8 mouse cellular contexts compared by ENCODE assay signal in genomic region chr11:100850038-100850777, GRCm38 (mm10). TPM values are rescaled to one million over a fixed set of nuclear protein-coding genes. Genes with fewer than 3 reads are reported as not detected.
DNase-seq lines count a peak whose midpoint lies in the region; ATAC-seq lines count a peak whose summit lies in the region.

Gene Stat5b, minus strand, starts transcription at chr11:100850724.

- no peaks in the 10 kb centered on the region for H3K36me3 ChIP-seq in embryonic facial prominence, embryonic 11.5 days (replicated peaks; ENCODE audit: control insufficient read depth, insufficient read depth, low read depth, low read length)
- H3K36me3 ChIP-seq in limb, embryonic 12.5 days: no peaks in the 10 kb centered on the region
- no peaks in the 10 kb centered on the region for H3K36me3 ChIP-seq in midbrain, embryonic 13.5 days

- H3K4me3 ChIP-seq in embryonic facial prominence, embryonic 11.5 days (ENCODE audit: low read depth, low read length): peak within 1 kb of the TSS; percentile 91
- H3K4me3 ChIP-seq in limb, embryonic 12.5 days (replicated peaks): peak within 1 kb of the TSS; percentile 80
- peak within 1 kb of the TSS; percentile 78 for H3K4me3 ChIP-seq in midbrain, embryonic 13.5 days (replicated peaks)

- peak within 1 kb of the TSS; percentile 96 for H3K9ac ChIP-seq in embryonic facial prominence, embryonic 11.5 days (replicated peaks; ENCODE audit: low read length)
- peak within 1 kb of the TSS; percentile 90 for H3K9ac ChIP-seq in limb, embryonic 12.5 days (replicated peaks)
- peak within 1 kb of the TSS; percentile 91 for H3K9ac ChIP-seq in midbrain, embryonic 13.5 days (replicated peaks)

- peak within 1 kb of the TSS; percentile 94 for H3K4me2 ChIP-seq in embryonic facial prominence, embryonic 11.5 days (ENCODE audit: low read depth, low read length)
- peak within 1 kb of the TSS; percentile 85 for H3K4me2 ChIP-seq in limb, embryonic 12.5 days
- peak within 1 kb of the TSS; percentile 76 for H3K4me2 ChIP-seq in midbrain, embryonic 13.5 days (replicated peaks)

- H3K27me3 ChIP-seq in embryonic facial prominence, embryonic 11.5 days (ENCODE audit: control insufficient read depth, insufficient read depth, low read length): no peaks in the 10 kb centered on the region
- H3K27me3 ChIP-seq in limb, embryonic 12.5 days: peaks cover 26% of the 10 kb centered on the region
- H3K27me3 ChIP-seq in midbrain, embryonic 13.5 days: peaks cover 22% of the 10 kb centered on the region

- peak; percentile 79 for ATAC-seq in embryonic facial prominence, embryonic 11.5 days (replicated peaks; ENCODE audit: insufficient number of reproducible peaks, low FRiP score, low TSS enrichment, low read depth)
- peak; percentile 48; the same call in 1 of the 2 replicates for ATAC-seq in limb, embryonic 12.5 days (ENCODE audit: insufficient number of reproducible peaks, insufficient read depth, low FRiP score, low TSS enrichment, low read depth)
- peak; percentile 81 for ATAC-seq in midbrain, embryonic 13.5 days

- WGBS in embryonic facial prominence, embryonic 11.5 days: under 1% methylated on average over 73 of the region's 104 CpGs
- under 1% methylated on average over 97 of the region's 104 CpGs for WGBS in limb, embryonic 12.5 days
- under 1% methylated on average over 96 of the region's 104 CpGs for WGBS in midbrain, embryonic 13.5 days

- H3K9me3 ChIP-seq in embryonic facial prominence, embryonic 11.5 days (replicated peaks; ENCODE audit: control insufficient read depth, low read length): no peaks in the 10 kb centered on the region
- H3K9me3 ChIP-seq in limb, embryonic 12.5 days: no peaks in the 10 kb centered on the region
- H3K9me3 ChIP-seq in midbrain, embryonic 13.5 days: no peaks in the 10 kb centered on the region

- no peaks in the 10 kb centered on the region; the same call in 1 of the 2 replicates for H3K4me1 ChIP-seq in embryonic facial prominence, embryonic 11.5 days (ENCODE audit: control insufficient read depth, insufficient read depth, low read length)
- H3K4me1 ChIP-seq in limb, embryonic 12.5 days (replicated peaks): peaks cover 22% of the 10 kb centered on the region
- peaks cover 29% of the 10 kb centered on the region for H3K4me1 ChIP-seq in midbrain, embryonic 13.5 days (replicated peaks)

- peak within 1 kb of the TSS; percentile 28; the same call in 1 of the 2 replicates for H3K27ac ChIP-seq in embryonic facial prominence, embryonic 11.5 days (replicated peaks; ENCODE audit: low read depth, low read length)
- H3K27ac ChIP-seq in limb, embryonic 12.5 days: peak within 1 kb of the TSS; percentile 80
- H3K27ac ChIP-seq in midbrain, embryonic 13.5 days: peak within 1 kb of the TSS; percentile 83

- peak; percentile 46 for DNase-seq in 3T3-L1 (ENCODE audit: low read depth, low spot score)
- peak; percentile 93 for DNase-seq in adrenal gland, postnatal 14 days
- peak; percentile 78 for DNase-seq in embryonic facial prominence, embryonic 11.5 days (ENCODE audit: low spot score)
- peak; percentile 99 for DNase-seq in heart, adult 11 months
- DNase-seq in kidney, adult 11 months: peak; percentile 72
- peak; percentile 82 to 87 for DNase-seq in spleen, postnatal 10 days (ENCODE audit: low spot score in 2 of 2)

RNA-seq across cellular contexts. Expression of gene Stat5b, which starts in this region (rescaled TPM):
- total RNA-seq in adrenal gland, postnatal 14 days (2021): 72.8 and 74.6 TPM in 2 replicates
- 17.9 and 18.1 TPM in 2 replicates for polyA plus RNA-seq in embryonic facial prominence, embryonic 11.5 days (2014; fragmentation: Nextera tagmentation; extraction: Ambion mirVana)
- polyA plus RNA-seq in limb, embryonic 12.5 days (2016; fragmentation: Nextera tagmentation; extraction: Ambion mirVana): 20.4 and 20.6 TPM in 2 replicates
- 14.0 and 14.5 TPM in 2 replicates for polyA plus RNA-seq in midbrain, embryonic 13.5 days (2015; fragmentation: Nextera tagmentation; extraction: Ambion mirVana)

Comparison
In these comparisons a context has a peak if more than half of its experiments do, and no peak if none do; other contexts are left out.
1. Peak in every context shown above with its lines: DNase-seq, ATAC-seq, H3K4me3 ChIP-seq and H3K27ac ChIP-seq.
2. DNase-seq: peak in every context shown above with its lines; median percentile 99 in heart, adult 11 months; 93 in adrenal gland, postnatal 14 days; 84 in spleen, postnatal 10 days; 78 in embryonic facial prominence, embryonic 11.5 days; 72 in kidney, adult 11 months; 46 in 3T3-L1.
3. H3K27ac ChIP-seq: peak in every context shown above with its lines; median percentile 83 in midbrain, embryonic 13.5 days; 80 in limb, embryonic 12.5 days; 28 in embryonic facial prominence, embryonic 11.5 days.